Mouse (Mus musculus): ENCODE measurements around the gene Sart3. TPM values are rescaled to one million over a fixed set of nuclear protein-coding genes. Genes with fewer than 3 reads are reported as not detected.

Gene Sart3
- total and polyA plus RNA-seq, 3 experiments: 10.2 to 14.4 (median 12.2) TPM

DNA sequence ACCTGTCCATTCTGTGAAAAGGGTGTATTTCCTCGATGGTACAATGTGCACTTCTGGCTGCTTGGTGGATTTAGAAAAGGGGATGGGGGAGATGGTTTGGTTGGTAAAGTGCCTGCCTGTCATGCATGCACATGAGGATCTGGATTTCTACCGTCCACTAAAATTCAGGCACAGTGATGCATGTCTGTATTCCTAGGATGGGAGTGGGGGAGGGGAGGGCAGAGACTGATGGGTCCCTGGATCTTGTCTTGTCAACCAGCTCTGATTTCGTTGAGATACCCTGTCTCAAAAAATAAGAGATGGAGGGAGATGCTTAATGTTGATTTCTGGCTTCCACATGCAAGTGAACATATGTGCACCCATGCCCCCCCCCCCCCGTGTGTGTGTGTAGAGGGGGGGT is 78.3 kb downstream of the Sart3 start:
- no peaks in the 10 kb centered on the region for H3K36me3 ChIP-seq (ENCODE audit: control insufficient read depth, insufficient read depth, low read length)
- intact Hi-C loops (cut with DNase I): no loop called here
- TF ChIP-seq POLR2A (IDR thresholded peaks at IDR 0.05; ENCODE audit: insufficient read depth, low read depth, low read length) (no peak), EP300 (IDR thresholded peaks at IDR 0.05; ENCODE audit: insufficient read depth, low read depth, low read length) (no peak), CTCF (IDR thresholded peaks at IDR 0.05) (no peak)
- H3K27me3 ChIP-seq (ENCODE audit: control insufficient read depth, insufficient read depth, low read length): peaks cover 4% of the 10 kb centered on the region; the same call in 1 of the 2 replicates
- no peaks in the 10 kb centered on the region for H3K4me1 ChIP-seq (ENCODE audit: control insufficient read depth, insufficient read depth, low read length)
- no peak for DNase-seq
- H3K27ac ChIP-seq: no peak overlapping the region
- H3K79me2 ChIP-seq (replicated peaks; ENCODE audit: control insufficient read depth, insufficient read depth, low read length): no peaks in the 10 kb centered on the region
- H3K4me3 ChIP-seq: no peak overlapping the region
- 60% methylated on average over 4 of the region's 4 CpGs for WGBS
- H3K9ac ChIP-seq (ENCODE audit: low read depth, low read length): no peak overlapping the region

DNA sequence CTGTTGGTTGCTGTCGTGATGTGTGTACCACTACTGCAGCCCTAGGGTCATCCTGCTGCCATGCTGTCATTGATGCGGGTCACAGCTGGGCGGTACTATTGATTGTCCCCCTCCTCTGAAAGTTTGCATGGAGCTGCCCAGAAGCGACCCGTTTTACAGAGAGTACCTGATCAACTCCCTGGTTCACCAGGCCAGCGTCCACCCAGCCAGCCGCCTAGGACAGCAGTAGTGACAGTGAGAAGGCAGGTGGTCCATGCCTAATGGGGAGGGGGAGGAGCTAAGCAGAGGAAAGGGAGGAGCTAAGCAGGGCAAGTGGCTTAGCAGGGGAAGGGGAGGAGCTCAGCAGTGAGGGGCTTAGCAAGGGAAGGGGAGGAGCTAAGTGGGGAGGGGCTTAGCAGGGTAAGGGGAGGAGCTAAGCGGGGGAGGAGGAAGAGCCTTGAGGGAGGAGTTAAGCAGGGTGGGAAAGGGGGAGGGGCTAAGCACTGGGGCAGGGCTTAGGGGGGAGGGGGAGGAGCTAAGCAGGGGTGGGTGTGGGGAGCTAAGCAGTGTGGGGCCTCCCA is 79.0 kb downstream of the Sart3 start:
- no peaks in the 10 kb centered on the region for H3K36me3 ChIP-seq (ENCODE audit: control insufficient read depth, insufficient read depth, low read length)

More for the DNA sequence above, 79.0 kb downstream of the Sart3 start:
- intact Hi-C loops (cut with DNase I): no loop called here
- H3K4me1 ChIP-seq (ENCODE audit: control insufficient read depth, insufficient read depth, low read length): no peaks in the 10 kb centered on the region
- H3K4me3 ChIP-seq: no peak overlapping the region
- H3K27ac ChIP-seq: no peak overlapping the region
- H3K27me3 ChIP-seq (ENCODE audit: control insufficient read depth, insufficient read depth, low read length): peaks cover 4% of the 10 kb centered on the region; the same call in 1 of the 2 replicates
- 83% methylated on average over 8 of the region's 8 CpGs for WGBS
- no peak for DNase-seq
- no peaks in the 10 kb centered on the region for H3K79me2 ChIP-seq (replicated peaks; ENCODE audit: control insufficient read depth, insufficient read depth, low read length)
- no peak overlapping the region for H3K9ac ChIP-seq (ENCODE audit: low read depth, low read length)
- no peak for TF ChIP-seq CTCF (IDR thresholded peaks at IDR 0.05)
- TF ChIP-seq POLR2A (IDR thresholded peaks at IDR 0.05; ENCODE audit: insufficient read depth, low read depth, low read length): no peak
- TF ChIP-seq EP300 (IDR thresholded peaks at IDR 0.05; ENCODE audit: insufficient read depth, low read depth, low read length): no peak

Other genes with a start within 250 kb of the Sart3 start
- 10 to 100 TPM; 22.0 to 28.5 TPM for gene Cmklr1, start 122.1 kb downstream of the Sart3 start, total RNA-seq (2021)
- 42.0 and 43.6 TPM in 2 replicates for gene Cmklr1, start 122.1 kb downstream of the Sart3 start, polyA plus RNA-seq (2012; rRNA removed)
- gene 1700069L16Rik, start 47.7 kb downstream of the Sart3 start, total RNA-seq (2021): not detected
- gene 1700069L16Rik, start 47.7 kb downstream of the Sart3 start, polyA plus RNA-seq (2012; rRNA removed): not detected in 2 replicates
- 1 to 10 TPM; 8.7 to 9.3 TPM for gene Ficd, start 36.7 kb downstream of the Sart3 start, total RNA-seq (2021)
- gene Ficd, start 36.7 kb downstream of the Sart3 start, polyA plus RNA-seq (2012; rRNA removed): 7.2 and 7.7 TPM in 2 replicates
- gene Iscu, start 238 bp upstream of the Sart3 start, total RNA-seq (2021): 100 to 1,000 TPM; 176 to 202 TPM
- gene Iscu, start 238 bp upstream of the Sart3 start, polyA plus RNA-seq (2012; rRNA removed): 168 and 212 TPM in 2 replicates
- gene Tmem119, start 28.0 kb upstream of the Sart3 start, total RNA-seq (2021): 1 to 10 TPM; 3.6 to 5.8 TPM
- 7.3 and 12.0 TPM in 2 replicates for gene Tmem119, start 28.0 kb upstream of the Sart3 start, polyA plus RNA-seq (2012; rRNA removed)
- 1 to 10 TPM; 3.4 to 4.5 TPM for gene Selplg, start 60.1 kb upstream of the Sart3 start, total RNA-seq (2021)
- 5.7 and 14.1 TPM in 2 replicates for gene Selplg, start 60.1 kb upstream of the Sart3 start, polyA plus RNA-seq (2012; rRNA removed)
- 10 to 100 TPM; 24.6 to 30.1 TPM for gene Coro1c, start 136.2 kb upstream of the Sart3 start, total RNA-seq (2021)
- gene Coro1c, start 136.2 kb upstream of the Sart3 start, polyA plus RNA-seq (2012; rRNA removed): 24.1 and 27.9 TPM in 2 replicates
- gene Ssh1, start 221.4 kb upstream of the Sart3 start, total RNA-seq (2021): 10 to 100 TPM; 13.4 to 15.2 TPM
- gene Ssh1, start 221.4 kb upstream of the Sart3 start, polyA plus RNA-seq (2012; rRNA removed): 7.4 and 9.8 TPM in 2 replicates
- not detected for gene Dao, start 231.2 kb upstream of the Sart3 start, total RNA-seq (2021)
- gene Dao, start 231.2 kb upstream of the Sart3 start, polyA plus RNA-seq (2012; rRNA removed): not detected in 2 replicates